Mouse (Mus musculus): Measurements from ENCODE around the gene Disc1.

Gene Disc1

GRCm38 (mm10) chr8:125130835-125131234 is 76.8 kb downstream of the Disc1 start:
- no peak for DNase-seq

- no peak for DNase-seq
These were observed 77.3 kb downstream of the Disc1 start for GRCm38 (mm10) chr8:125131265-125131664.

DNA sequence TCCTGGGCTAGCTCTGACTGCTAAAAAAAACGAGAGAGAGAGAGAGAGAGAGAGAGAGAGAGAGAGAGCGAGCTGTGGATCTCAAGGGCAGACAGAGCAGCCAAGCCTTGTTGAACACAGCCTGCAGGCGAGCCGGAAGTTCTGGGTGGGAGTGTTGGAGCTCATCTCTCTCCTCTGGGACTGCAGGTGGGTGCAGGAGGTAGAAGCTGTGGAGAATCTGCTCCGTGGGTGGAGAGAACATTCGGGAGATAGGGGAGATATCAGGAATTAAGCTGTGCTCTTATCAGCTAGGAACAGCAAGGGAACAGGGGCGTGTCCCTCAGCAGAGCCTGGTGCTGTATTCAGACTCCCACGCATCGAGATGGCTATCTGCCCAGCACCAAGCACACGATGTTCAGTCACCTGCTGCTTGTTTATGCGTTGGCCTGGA is 79.7 kb downstream of the Disc1 start:
- DNase-seq = peak; percentile 34

GRCm38 (mm10) chr8:125134876-125135275 is 80.9 kb downstream of the Disc1 start:
- peak; percentile 70 for DNase-seq

DNA sequence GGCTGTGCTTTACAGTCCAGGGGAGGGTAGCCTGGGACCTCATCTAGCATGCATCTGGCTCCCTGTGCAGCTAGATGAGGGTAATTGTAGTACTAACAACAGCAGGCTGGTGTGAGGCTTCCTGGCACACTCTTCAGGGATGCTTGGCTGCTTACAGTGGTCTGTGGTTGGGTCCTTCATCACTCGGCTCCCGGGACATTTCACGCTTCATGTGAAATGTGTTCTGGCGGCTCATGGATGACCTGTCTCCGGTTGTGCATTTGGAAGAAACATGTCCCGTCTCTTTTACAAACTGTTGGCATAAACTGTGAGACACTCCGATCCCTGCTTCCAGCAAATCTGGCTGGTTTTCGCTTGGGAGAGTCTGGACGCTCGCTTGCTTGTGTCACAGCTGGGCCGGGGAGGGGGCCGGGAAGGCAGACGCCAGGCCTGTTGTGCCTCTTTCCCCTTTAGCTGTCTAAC is 85.7 kb downstream of the Disc1 start:
- peak; percentile 81 for DNase-seq

DNA sequence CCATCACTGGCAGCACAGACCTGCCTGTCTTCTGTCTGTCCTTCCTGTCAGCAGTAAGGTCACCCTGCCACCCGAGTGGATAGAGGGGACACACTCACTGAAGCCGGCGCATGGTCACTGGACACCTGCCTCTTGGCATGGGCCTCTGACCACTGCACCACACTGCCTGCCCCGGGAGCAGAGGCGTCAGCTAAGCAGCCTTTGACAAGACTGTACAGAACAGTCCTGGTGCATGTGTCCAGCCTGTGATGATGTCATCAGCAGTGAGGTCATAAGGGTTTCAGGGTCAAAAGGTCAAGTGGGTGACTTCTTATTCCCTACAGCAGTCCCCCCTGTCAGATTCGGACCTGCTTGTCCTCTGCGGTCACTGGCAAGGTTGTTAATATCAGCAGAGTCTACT is 87.0 kb downstream of the Disc1 start:
- DNase-seq = no peak

DNA sequence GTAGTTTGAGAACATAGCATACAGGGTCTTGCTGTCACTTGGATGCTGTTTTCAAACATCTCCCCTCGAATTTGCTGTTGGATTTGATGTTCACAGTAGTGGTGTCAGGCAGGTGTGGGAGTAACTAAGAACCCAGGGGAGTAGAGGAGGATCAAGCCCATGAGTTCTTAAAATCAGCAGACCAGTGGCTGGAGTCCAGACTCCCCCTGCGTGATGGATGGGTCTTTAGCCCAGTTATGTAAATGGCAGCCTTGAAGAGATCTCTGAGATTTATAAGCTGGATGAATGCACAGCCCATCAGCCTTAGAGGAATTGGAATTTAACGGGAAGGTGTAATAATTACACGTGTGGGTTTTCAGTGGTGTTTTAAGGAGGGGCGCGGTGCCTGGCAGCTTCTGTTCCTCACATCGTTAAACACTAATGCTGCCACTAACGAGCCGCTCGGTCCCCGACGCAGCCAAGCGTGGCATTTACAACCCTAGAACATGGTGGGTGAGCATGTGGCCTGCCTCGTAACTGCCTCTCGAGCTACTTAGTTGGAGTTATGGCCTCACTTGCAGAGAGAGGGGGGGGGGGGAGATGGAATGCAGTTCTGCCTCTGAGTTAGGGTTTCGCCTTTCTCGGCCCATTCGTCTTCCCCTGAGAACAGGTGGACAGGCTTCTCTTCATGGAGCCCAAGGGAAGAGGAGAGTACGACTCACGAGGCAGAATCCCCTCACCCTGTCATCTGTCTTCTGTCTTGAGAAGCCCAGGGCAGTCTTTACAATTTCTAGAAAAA is 103.1 kb downstream of the Disc1 start:
- peak; percentile 82 for DNase-seq

DNA sequence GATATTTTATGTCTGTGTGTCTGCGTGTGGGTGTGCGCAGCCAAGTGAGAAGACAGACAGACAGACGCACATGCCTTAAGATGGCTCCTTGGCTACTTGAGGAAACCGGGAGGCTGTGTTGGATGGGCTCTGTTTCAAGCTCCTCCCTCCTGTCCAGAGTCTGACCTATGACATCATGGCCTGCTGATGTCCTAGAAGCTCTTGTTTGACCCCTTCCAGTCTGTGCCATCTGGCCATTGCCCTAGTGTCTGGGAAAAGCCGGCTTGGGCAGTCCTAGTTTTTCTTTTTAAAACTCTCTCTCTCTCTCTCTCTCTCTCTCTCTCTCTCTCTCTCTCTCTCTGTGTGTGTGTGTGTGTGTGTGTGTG is 103.6 kb downstream of the Disc1 start:
- DNase-seq = peak; percentile 71

DNA sequence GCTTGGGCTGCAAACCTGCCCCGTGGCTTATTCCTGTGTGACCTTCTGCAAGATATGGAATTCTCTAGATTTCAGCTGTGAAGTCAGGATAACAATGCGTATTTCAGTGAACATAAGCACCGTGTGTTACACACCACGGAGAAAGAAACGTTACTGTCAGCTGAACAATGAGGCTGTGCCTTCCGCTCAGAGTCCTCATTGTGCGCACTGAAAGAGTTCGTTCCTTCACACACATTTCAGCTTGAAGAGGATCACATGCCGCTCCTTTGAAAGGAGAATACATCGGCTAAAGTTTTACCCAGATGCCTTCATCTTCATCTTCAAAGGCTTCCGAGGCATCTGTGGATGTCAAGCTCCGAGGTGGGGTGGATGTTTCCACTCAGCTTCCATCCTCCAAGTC is 105.4 kb downstream of the Disc1 start:
- DNase-seq = no peak

- no peak for DNase-seq
These were observed 109.5 kb downstream of the Disc1 start for GRCm38 (mm10) chr8:125163491-125163890.

GRCm38 (mm10) chr8:125163906-125164305 is 109.9 kb downstream of the Disc1 start:
- no peak for DNase-seq

DNA sequence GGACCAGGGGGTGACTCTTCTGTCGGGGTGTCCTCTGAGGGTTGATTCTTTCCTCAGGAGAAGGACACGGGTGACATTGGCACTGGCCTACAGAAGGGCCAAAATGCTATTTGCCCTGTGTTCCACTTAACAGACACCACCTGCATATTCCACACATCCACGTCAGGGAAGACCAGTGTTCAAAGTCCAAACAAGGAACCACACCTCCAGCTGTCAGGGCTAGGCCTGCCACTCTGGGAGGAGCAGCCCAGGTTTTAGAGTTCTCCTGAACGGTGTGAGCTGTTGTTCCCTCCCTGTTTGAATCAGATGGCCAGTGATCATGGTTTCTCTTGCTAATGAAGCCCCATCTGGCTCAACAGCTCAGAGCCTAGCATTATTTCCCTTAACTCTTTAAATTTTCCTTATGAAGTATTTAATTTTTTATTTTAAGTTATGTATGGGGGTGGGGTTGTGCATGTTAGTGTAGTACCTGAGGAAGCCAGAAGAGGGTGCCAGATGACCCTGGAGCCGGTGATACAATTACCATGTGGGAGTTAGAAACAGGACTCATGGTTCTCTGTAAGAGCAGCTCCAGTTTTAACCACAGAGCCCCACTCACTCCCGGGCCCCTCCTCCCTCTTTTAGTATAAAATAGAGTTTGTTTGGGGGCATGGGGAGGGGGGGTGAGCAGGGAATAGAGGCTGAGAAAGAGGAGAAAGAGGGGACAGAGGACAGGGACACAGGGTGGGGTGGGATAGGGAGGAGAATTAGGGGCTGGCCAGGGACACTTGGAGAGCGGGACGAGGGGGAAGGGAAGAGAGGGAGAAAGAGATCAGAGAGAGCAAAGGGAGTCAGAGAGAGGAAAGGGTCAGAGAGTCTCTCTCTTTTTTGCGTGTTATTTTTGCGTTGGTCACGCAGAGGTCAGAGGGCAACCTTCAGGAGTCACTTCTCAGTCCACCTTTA is 111.8 kb downstream of the Disc1 start:
- peak; percentile 60 for DNase-seq

DNA sequence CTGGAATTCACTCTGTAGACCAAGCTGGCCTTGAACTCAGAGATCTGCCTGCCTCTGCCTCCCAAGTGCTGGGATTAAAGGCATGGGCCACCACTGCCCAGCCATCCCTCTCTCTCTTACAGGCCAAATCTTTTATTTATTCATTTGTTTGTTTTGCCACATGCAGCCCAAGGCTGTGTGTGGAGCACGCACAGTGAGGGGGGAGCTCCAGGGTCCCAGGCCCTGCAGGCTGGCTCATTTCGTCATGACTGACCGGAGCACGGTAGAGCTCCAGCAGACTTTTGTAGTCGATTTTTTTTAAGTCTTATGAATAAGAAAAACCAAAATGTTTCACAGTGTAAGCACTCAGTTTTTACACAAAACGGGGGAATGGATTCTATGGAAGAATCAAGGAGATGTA is 112.5 kb downstream of the Disc1 start:
- no peak for DNase-seq

DNA sequence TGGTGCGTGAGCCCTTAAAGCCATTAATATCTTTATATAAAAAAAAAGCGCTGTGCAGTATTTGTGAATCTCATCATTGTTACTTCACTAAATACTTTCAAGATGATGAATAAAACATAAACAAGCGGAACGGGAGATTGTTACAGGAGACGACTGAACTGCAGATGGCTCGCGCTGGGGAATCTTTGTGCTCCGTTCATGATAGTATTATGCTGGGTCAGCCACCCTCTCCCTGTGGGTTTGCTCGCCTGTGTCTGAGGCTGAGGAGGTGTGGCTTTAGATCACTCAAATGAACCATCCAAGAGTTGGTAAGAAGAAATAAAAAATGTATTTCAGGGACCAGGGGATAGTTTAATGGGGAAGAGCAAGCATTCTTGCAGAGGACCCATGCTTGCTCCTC is 113.0 kb downstream of the Disc1 start:
- DNase-seq = no peak

- DNase-seq = no peak
These were observed 115.6 kb downstream of the Disc1 start for GRCm38 (mm10) chr8:125169628-125170027.

GRCm38 (mm10) chr8:125171531-125171930 is 117.5 kb downstream of the Disc1 start:
- no peak for DNase-seq

DNA sequence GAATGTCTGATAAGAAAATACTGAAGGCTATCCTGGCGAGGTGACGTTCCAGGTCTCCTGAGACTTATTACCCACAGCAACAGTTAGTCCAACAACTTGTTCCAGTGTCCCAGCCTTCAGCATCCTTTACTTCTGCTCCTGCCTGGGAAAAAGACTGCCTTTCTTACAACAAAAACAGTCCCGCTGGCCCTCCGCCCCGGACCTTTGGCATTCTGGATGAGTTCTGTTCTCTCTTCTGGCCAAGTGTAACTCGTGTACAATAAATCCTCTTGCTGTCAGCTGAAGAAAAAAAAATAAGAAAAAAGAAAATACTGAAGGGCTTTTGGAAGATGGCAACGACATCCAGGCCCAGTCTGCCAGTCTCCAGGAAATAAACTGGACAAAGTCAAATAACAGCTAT is 120.2 kb downstream of the Disc1 start:
- no peak for DNase-seq

DNA sequence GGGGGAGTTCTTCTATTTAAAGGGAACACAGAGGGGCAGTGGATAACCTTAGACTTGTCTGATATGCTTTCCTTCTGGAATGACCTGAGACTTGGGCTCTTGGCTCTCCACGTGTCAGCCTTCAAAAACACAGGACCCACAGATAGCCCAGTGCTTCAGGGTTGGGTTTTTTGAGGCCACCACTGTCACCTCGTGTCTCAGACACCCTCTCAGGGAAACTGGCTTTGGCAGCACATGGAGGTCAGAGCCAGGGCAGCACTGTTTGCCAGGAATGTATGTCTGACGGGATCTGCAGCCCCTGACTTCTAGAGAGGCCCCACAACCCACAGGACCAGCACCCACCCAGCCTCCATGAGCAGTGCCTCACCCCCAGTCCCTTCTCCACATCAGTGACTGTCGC is 120.9 kb downstream of the Disc1 start:
- no peak for DNase-seq

GRCm38 (mm10) chr8:125175661-125176060 is 121.7 kb downstream of the Disc1 start:
- no peak for DNase-seq

GRCm38 (mm10) chr8:125177091-125177490 is 123.1 kb downstream of the Disc1 start:
- no peak for DNase-seq

DNA sequence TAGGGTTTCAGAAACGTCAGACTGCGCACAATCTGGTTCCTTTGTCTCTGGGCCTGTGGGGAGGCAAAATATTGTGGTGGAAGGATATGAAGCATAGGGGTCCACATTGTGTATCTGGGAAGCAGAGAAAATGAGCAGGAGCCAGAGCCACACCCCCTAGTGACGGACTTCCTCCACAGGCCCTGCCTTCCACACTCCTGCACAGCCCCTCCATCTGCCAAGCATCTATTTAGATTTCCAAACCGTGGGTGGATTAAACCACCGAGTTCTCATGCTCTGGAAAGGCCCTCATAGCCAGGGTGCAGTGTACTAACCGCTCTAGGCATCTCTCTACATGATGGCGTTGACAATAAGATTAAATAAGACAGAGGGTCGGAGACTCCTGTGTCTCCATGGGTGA is 124.0 kb downstream of the Disc1 start:
- no peak for DNase-seq

DNA sequence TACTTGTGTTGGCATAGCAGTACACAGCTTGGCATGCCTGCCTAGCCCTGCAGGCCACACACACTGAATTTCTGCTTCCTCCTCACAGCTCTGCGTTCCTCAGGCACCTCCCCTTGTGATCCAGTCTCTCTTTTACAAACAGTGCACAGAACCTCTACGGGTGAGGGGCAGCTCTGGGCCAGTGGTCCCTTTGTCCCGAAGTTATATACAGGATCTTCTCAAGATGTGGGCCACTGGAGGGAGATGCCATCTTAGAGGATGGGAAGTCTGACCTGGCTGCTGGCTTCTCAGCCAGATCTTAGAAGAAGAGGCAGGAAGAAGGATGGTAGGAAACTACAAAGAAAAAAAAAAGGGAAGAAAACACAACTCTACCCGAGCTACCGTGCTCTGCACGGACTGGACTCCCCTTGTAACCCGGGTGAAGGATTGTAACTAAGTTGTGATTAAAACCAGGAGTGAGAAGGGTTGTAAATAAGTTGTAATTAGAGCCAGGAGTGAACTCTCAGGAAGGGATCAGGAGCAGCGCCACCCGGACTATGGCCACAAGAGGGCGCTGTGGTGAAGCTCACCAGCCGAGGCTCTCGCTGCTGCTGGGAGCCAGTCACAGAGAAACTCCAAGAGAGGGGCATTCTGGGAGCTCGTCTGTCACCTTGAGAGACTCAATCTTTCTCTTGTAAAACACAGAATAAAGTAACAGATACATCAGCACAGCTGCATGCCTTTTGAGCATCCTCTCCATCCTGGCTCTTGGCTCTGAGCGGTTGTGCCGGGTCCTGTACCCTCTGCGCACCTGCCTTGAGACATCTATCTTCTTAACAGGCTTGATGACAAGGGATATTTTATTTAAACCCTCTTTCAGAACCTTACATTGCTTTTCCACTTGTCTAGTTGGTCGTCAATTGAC is 129.8 kb downstream of the Disc1 start:
- DNase-seq = peak; percentile 82

DNA sequence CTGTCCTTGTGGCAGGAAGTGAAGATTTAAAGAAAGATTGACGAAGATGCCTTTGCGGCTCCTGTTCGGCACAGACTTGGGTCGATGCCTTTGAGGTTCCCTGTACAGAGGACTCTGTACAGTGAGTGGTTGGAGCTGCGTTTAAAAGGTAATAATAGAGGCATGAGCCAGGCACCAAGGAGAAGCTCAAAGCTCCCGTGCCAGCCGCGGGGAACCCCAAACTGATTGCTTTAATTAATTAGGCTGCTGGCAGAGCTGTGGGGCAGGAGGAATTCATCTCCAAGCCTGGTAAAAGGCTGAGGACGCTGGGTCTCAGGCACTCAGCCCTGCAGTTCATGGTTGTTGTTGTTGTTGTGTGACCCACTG is 130.4 kb downstream of the Disc1 start:
- DNase-seq = no peak

All from retina, postnatal 1 day (tissue).